Mouse (Mus musculus) hindbrain, embryonic 16.5 days (tissue): ENCODE results near the gene Chka. TPM values are rescaled to one million over a fixed set of nuclear protein-coding genes. Genes with fewer than 3 reads are reported as not detected.

Experiments
- ATAC-seq: fragments of 200-750 bp; cut with Nextera tagmentation; 2 replicates; pipeline ENCODE4 v1.8.0; 2017; ENCODE audit warnings: moderate TSS enrichment, moderate library complexity
- H3K27ac ChIP-seq: fragments of 300-500 bp; sonication (generic); 2 replicates; pipeline ENCODE4 v1.5.1; 2014; ENCODE audit warnings: low read depth, mild to moderate bottlenecking, control low read depth, low read length, moderate library complexity
- H3K27me3 ChIP-seq: fragments of 300-500 bp; sonication (generic); replicated peaks from 2 replicates; pipeline ENCODE4 v1.6.1; 2014; ENCODE audit warnings: low read length; ENCODE audit not compliant: control insufficient read depth, insufficient read depth
- H3K36me3 ChIP-seq: fragments of 300-500 bp; sonication (generic); 2 replicates; pipeline ENCODE4 v1.6.1; 2014; ENCODE audit warnings: mild to moderate bottlenecking, low read length, moderate library complexity, mixed read lengths; ENCODE audit not compliant: control insufficient read depth, insufficient read depth
- H3K4me1 ChIP-seq: fragments of 300-500 bp; sonication (generic); 2 replicates; pipeline ENCODE4 v1.6.1; 2014; ENCODE audit warnings: low read depth, low read length; ENCODE audit not compliant: control insufficient read depth, insufficient read depth
- H3K4me2 ChIP-seq: fragments of 300-500 bp; sonication (generic); 2 replicates; pipeline ENCODE4 v1.6.1; 2014; ENCODE audit warnings: mild to moderate bottlenecking, low read length, control low read depth, moderate library complexity
- H3K4me3 ChIP-seq: fragments of 300-500 bp; sonication (generic); 2 replicates; pipeline ENCODE4 v1.5.1; 2014; ENCODE audit warnings: mild to moderate bottlenecking, low read length, control low read depth, moderate library complexity
- H3K9ac ChIP-seq: fragments of 300-500 bp; sonication (generic); 2 replicates; pipeline ENCODE4 v1.6.1; 2014; ENCODE audit warnings: low read depth, mild to moderate bottlenecking, control low read depth, low read length, moderate library complexity
- H3K9me3 ChIP-seq: fragments of 300-500 bp; sonication (generic); 2 replicates; pipeline ENCODE4 v1.6.1; 2014; ENCODE audit warnings: mild to moderate bottlenecking, low read length, moderate library complexity; ENCODE audit not compliant: control insufficient read depth
- WGBS: fragments of 180-500 bp; shearing (Covaris S2); extraction: QIAGEN DNeasy Blood & Tissue Kit; methylation state at CpG from one replicate; pipeline ENCODE4 v1.1.7; 2014; 5-methylcytosine and 5-hydroxymethylcytosine counted together
- polyA plus RNA-seq: library from polyadenylated mRNA; unstranded; fragments of >200 nt; fragmentation: Nextera tagmentation; extraction: Ambion mirVana; gene quantifications from 2 replicates; pipeline ENCODE4 v1.2.1, GENCODE M21; 2015

Gene Chka
- polyA plus RNA-seq, 1 experiment from 2014 or later = 56.3 TPM

DNA sequence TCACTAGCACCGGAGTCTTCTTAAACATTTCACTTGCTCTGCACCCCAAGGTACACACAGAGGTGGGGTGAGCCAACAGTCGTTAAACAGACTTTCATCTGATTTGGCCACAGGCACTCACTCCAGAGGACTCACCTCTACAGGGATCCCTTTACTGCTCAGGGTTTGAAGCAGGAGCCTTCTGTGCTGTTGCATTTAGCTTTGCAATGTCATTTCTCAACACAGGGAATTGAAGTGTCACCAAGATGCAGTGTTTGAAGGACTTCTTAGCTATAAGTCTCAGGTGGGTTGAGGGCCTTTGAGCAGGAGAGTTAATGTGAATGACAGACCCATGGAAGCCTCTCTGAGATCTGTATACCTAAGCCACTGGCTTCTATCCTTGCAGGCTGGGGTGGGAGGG lies 7.9 kb upstream of the Chka start:
- 82% methylated on average over 2 of the region's 2 CpGs for WGBS
- no peak overlapping the region for H3K27ac ChIP-seq
- H3K9ac ChIP-seq = no peak overlapping the region
- no peaks in the 10 kb centered on the region for H3K36me3 ChIP-seq
- no peaks in the 10 kb centered on the region for H3K9me3 ChIP-seq
- no peak overlapping the region for H3K4me3 ChIP-seq
- no peaks in the 10 kb centered on the region for H3K27me3 ChIP-seq
- no peak overlapping the region for H3K4me2 ChIP-seq
- no peaks in the 10 kb centered on the region for H3K4me1 ChIP-seq
- ATAC-seq = no peak

DNA sequence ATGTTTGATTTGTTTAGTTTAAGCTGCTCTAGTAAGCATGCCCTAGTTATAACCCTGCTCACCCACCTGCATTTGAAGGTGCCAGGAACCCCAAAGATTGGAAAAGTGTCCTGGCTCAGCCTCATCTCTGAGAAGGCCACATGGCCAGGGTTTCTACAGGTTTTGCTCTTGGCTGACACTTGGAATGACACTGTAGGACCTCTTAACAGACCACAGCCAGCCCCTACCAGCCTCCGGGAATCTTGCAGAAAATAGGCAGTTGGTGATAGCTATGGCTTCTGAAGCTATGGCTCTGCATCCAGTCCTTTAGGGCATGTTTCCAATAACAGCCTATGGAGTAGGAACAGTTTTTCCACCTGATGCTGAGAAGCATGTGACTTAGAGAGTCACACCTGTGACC lies 6.7 kb upstream of the Chka start:
- Histone ChIP-seq H3K27ac (no peak overlapping the region), H3K27me3 (no peaks in the 10 kb centered on the region), H3K4me3 (no peak overlapping the region), H3K9me3 (no peaks in the 10 kb centered on the region), H3K4me2 (no peak overlapping the region), H3K36me3 (no peaks in the 10 kb centered on the region), H3K9ac (no peak overlapping the region), H3K4me1 (no peaks in the 10 kb centered on the region)
- ATAC-seq = no peak
- 97% methylated on average over 1 of the region's 1 CpGs for WGBS

DNA sequence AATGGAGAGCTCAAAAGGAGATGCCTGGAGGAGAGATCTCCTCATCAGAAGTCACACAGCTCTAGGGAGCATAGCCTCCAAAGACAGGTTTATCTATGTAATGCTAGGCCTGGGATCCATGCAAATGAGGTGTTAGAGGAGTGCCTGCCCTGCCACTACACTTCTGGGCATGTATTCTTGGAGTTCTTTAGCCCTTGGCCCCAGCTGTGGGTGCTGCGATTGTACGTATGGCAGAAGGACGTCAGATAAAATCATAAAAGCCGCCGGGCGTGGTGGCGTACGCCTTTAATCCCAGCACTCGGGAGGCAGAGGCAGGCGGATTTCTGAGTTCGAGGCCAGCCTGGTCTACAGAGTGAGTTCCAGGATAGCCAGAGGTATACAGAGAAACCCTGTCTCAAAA lies 6.2 kb upstream of the Chka start:
- Histone ChIP-seq H3K4me2 (no peak overlapping the region), H3K36me3 (no peaks in the 10 kb centered on the region), H3K4me3 (no peak overlapping the region), H3K9me3 (no peaks in the 10 kb centered on the region), H3K9ac (no peak overlapping the region), H3K27ac (no peak overlapping the region), H3K27me3 (no peaks in the 10 kb centered on the region), H3K4me1 (no peaks in the 10 kb centered on the region)
- no peak for ATAC-seq
- WGBS = 93% methylated on average over 11 of the region's 11 CpGs

DNA sequence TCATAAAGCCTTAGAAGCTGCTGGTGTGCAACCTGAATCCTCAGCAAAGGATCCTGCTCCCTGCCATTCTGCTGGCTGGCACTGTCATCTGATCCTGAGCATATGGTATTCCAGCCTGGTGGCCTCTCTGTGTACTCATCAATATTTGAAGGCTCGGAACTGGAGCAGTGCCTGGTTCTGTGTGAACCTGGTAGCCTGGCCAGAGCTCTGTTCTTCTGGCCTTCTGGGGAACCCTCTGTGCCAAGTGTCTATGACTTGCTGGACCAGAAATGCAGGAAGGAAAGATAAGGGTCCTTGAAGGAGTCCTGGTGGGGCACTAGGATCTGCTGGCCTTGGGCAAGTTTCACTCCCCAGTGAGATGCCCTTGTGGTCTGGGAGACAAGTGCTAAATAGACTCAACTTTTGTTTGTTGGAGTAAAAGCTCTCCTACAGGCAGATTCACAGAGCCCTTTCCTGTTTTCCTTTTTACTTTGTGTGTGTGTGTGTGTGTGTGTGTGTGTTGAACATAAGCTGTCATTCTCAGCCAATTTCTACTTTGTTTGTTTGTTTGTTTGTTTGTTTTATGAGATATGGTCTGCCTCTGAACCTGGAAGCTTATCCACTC lies 5.7 kb upstream of the Chka start:
- H3K9me3 ChIP-seq = no peaks in the 10 kb centered on the region
- H3K9ac ChIP-seq = no peak overlapping the region
- no peaks in the 10 kb centered on the region for H3K27me3 ChIP-seq
- no peak overlapping the region for H3K27ac ChIP-seq
- no peak overlapping the region for H3K4me3 ChIP-seq
- 89% methylated on average over 1 of the region's 1 CpGs for WGBS
- no peak overlapping the region for H3K4me2 ChIP-seq
- ATAC-seq = no peak
- peaks cover 2% of the 10 kb centered on the region for H3K4me1 ChIP-seq
- no peaks in the 10 kb centered on the region for H3K36me3 ChIP-seq

DNA sequence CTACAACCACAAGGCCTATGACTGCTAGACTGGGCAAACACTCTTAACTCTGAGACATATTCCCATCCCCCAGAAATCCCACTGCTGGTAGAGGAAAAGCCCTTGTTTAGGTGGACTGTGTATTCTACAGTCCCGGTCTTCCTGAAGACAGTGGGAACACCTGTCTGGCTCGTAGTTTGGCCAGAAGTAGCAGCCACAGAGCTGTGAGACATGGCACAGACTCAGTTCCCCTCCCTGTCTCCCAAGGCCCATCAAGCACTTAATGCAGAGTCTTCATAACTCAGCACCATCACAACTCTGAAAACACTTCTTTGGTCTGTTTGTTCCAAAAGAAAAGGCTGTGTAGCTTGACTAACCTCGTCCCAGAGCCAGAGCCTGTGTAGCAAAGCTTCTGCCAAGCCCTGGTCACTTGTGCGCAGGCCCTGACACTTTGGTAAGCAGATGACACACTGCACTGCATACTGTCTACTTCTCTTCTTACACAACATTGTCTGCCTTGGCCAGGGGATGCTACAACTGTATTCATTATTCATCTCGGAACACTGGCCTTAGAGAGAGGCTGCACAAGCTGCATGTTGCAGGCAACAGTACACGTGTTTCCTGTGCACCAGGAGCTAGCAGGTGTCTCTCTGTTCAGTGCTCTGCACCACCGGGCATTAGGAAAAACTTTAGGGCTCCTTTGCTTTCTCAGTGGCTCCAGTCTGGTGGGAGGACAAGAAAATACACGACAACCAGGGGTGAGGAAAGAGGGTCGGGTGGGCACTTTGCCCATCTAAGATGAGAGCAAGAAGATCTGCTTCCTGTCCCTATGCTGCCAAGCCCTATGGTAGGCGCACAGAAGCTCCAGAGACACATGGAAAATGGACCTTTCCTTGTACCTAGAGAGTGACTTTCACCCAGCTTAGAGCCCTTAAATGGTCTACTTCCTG lies 4.6 kb upstream of the Chka start:
- no peak overlapping the region for H3K4me3 ChIP-seq
- H3K36me3 ChIP-seq = no peaks in the 10 kb centered on the region
- H3K27me3 ChIP-seq = no peaks in the 10 kb centered on the region
- ATAC-seq = no peak
- peaks cover 6% of the 10 kb centered on the region for H3K4me1 ChIP-seq
- H3K9ac ChIP-seq = no peak overlapping the region
- H3K27ac ChIP-seq = no peak overlapping the region
- no peak overlapping the region for H3K4me2 ChIP-seq
- no peaks in the 10 kb centered on the region for H3K9me3 ChIP-seq
- 82% methylated on average over 10 of the region's 10 CpGs for WGBS

DNA sequence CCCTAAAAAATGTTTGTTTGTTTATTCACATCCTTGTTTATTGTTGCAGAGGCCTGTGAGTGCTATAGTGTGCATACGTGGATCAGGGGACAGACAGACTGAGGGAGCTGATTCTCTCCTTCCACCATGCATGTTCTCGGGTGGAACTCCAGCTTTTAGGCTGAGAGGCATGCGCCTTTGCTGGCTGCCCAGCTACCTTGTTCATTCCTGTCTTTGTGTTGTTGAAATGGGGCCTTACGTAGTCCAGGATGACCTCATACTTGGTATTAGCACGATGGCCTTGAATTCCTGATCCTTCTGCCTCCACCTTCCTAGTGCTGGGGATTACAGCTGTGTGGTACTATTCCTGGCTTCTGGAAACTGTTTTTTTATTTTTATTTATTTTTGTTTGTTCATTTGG lies 3.9 kb upstream of the Chka start:
- Histone ChIP-seq H3K9me3 (no peaks in the 10 kb centered on the region), H3K9ac (no peak overlapping the region), H3K27me3 (no peaks in the 10 kb centered on the region), H3K27ac (no peak overlapping the region), H3K4me3 (no peak overlapping the region), H3K36me3 (no peaks in the 10 kb centered on the region), H3K4me1 (peaks cover 6% of the 10 kb centered on the region), H3K4me2 (no peak overlapping the region)
- WGBS = 90% methylated on average over 5 of the region's 5 CpGs
- ATAC-seq = no peak

DNA sequence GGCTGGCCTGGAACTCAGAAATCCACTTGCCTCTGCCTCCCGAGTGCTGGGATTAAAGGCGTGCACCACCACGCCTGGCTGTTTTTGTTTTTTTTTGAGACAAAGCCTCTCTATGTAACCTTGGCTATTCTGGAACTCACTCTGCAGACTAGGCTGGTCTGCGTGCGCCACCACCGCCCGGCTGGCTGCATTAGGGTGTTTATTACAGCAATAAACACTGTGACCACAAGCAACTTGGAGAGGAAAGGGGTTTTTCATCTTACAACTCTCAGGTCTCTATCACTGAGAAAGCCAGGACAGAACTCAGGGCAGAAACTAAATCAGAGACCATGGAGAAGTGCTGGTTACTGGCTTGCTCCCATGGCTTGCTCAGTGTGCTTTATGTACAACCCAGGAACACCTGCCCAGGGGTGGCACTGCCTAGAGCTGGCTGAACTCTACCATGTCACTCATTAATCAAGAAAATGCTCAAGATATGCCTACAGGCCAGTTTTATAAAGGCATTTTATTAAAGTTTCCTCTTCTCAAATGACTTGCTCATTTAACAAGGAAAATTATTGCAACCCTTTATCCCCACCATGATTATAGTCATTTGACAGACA lies 3.3 kb upstream of the Chka start:
- no peak overlapping the region for H3K4me3 ChIP-seq
- no peak overlapping the region for H3K27ac ChIP-seq
- H3K9me3 ChIP-seq = no peaks in the 10 kb centered on the region
- H3K27me3 ChIP-seq = no peaks in the 10 kb centered on the region
- 83% methylated on average over 7 of the region's 7 CpGs for WGBS
- peaks cover 10% of the 10 kb centered on the region for H3K4me1 ChIP-seq
- H3K4me2 ChIP-seq = no peak overlapping the region
- H3K9ac ChIP-seq = no peak overlapping the region
- no peaks in the 10 kb centered on the region for H3K36me3 ChIP-seq
- no peak for ATAC-seq

DNA sequence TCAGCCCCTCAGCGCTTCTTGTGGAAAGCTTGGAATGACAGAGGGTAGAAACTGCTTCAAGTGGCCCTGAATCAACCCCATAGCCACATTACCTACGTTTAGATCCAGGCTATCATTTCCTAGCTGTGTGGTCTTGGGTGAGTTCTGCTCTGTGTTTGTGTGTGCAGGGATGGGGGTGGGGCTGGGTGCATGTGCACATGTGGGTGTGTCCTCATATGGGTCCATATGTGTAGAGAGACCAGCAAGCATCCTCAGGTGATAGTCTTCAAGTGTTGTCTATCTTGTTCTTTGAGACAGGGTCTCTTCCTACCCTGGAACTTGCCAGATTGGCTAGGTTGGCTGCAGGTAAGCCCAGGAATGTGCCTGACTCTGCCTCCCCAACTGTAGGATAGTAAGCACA lies 2.3 kb upstream of the Chka start:
- no peak overlapping the region for H3K27ac ChIP-seq
- no peak overlapping the region for H3K4me2 ChIP-seq
- H3K9ac ChIP-seq = no peak overlapping the region
- H3K27me3 ChIP-seq = no peaks in the 10 kb centered on the region
- WGBS = 91% methylated on average over 2 of the region's 2 CpGs
- no peak for ATAC-seq
- no peaks in the 10 kb centered on the region for H3K9me3 ChIP-seq
- H3K36me3 ChIP-seq = no peaks in the 10 kb centered on the region
- H3K4me1 ChIP-seq = peaks cover 19% of the 10 kb centered on the region
- H3K4me3 ChIP-seq = no peak overlapping the region

DNA sequence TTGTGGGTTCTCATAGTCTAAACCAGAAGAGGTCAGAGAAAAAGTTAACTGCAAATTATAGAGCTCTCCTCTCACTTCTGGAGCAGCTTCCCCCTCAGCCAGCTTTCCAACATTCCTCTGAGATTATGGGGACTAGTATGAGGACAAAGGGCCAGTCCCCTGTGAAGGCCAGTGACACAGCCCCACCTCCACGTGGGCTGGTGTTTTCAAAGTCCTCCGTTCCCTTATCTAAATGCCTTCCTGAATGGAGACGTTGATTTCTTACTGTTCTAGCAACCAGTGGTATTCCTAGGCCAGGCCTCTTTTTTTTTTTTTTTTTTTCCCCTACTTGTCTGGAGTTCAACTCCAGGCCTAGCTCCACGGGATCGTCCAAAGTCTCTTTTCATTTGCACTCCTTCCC lies 1.5 kb upstream of the Chka start:
- Histone ChIP-seq H3K9ac (no peak overlapping the region), H3K27me3 (no peaks in the 10 kb centered on the region), H3K9me3 (no peaks in the 10 kb centered on the region), H3K4me2 (no peak overlapping the region), H3K27ac (no peak overlapping the region), H3K4me1 (peaks cover 26% of the 10 kb centered on the region), H3K4me3 (no peak overlapping the region), H3K36me3 (no peaks in the 10 kb centered on the region)
- ATAC-seq = no peak
- 56% methylated on average over 5 of the region's 5 CpGs for WGBS
